Mouse (Mus musculus) liver, adult 10 weeks (tissue): ENCODE measurements around the gene Zfp120. TPM values are rescaled to one million over a fixed set of nuclear protein-coding genes. Genes with fewer than 3 reads are reported as not detected.

Experiments used
- polyA plus RNA-seq: library from polyadenylated mRNA; stranded (reverse); fragments of 350-450 nt; fragmentation: Illumina TruSeq; extraction: RNeasy Lipid Tissue Mini Kit (QIAGEN cat#74804); gene quantifications from one replicate; pipeline ENCODE4 v1.2.3, GENCODE M21; 2014; ENCODE audit warnings: low read depth, low replicate concordance

Gene Zfp120
- polyA plus RNA-seq = 17.1 TPM

DNA sequence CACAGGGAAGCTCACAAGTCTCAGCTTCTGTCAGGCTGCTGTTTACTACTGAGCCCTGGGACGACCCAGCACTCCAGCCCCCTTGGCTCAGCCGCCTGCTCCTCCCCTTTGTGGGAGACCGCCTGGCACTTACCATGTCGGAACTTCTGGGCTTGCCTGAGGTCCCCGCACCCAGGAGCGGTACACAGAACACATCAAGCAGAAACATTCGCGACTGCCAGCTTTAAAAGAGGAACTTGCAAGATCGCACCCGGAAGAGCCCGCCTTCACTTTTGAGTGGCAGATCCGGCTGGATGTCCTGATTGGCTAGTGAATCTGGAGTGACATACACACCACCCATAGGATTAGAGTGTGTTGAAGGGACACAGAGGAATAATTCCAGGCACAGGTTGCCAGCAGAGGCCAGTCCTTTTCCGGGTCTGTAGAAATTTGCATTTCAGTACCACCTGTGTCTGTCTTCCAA lies at the start of gene Zfp120:
Gene Zfp120, minus strand, starts transcription at position 274 of the 463 bp plus-strand sequence.

DNA sequence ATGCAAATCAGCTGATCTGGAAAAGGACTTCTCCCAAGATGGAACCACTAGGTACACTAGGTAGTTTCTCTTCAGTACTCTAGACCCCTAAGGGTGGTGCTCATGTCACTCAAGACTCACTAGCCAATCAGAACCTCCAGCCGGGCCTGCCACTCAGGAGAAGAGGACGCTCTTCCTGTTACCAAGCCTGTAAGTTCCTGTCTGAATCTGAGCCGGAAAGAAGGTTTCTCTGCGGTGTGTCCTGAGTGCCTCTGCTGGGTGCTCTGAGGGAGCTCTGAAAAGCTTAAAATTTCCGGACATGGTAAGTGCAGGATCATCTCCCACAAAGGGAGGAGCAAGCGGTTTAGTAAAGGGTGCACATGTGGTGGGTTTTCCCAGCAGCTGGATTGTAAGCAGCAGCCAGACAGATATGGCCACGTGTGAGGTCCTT lies 45.1 kb upstream of the Zfp120 start, which contains the start of gene Gm14139:
Gene Gm14139, plus strand, starts transcription at position 186 of the 430 bp plus-strand sequence.

GRCm38 (mm10) chr2:150179579-150179978 lies 43.1 kb upstream of the Zfp120 start, which contains the start of gene Gm10770:
Gene Gm10770, minus strand, starts transcription at chr2:150179679.

Other genes with a start within 250 kb of the Zfp120 start
- not detected for gene Gm10770, start 43.0 kb upstream of the Zfp120 start, polyA plus RNA-seq
- gene Gm14139, start 45.0 kb upstream of the Zfp120 start, polyA plus RNA-seq = not detected
- gene Zfp937, start 81.4 kb upstream of the Zfp120 start, polyA plus RNA-seq = 2.7 TPM
- gene Gm21994, start 118.9 kb upstream of the Zfp120 start, polyA plus RNA-seq = 3.3 TPM
- gene Gm14124, start 120.8 kb upstream of the Zfp120 start, polyA plus RNA-seq = not detected
- gene Gm10130, start 187.0 kb upstream of the Zfp120 start, polyA plus RNA-seq = not detected
- gene 3300002I08Rik, start 226.1 kb upstream of the Zfp120 start, polyA plus RNA-seq = 2.3 TPM